Mouse (Mus musculus): ENCODE measurements at regions not wholly inside any gene's neighbourhood (a gene's known extent, or its start where the extent isn't known, plus 50 kb on each side); places are given as distances from the start of the nearest gene placed in this dataset.

DNA sequence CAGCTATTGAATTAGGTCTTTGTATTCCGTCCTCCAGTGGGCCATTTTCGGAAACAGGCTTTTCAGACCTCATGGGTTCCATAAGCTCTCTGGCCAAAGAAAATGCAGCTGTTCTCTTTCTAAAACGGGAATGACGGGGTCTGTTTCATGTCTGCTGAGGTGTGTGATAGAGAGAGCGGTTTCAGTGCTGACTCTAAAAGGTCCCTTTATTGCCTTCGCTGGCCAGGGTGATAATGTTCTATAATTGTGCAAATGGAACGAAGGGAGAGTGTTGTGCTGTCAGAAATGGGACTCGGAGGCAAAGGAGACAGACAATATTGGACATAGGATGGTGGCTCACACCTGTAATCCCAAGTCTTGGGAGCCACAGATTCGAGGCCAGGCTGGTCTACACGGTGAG is 53.5 kb upstream of the Osbpl8 start:
- H3K27ac ChIP-seq (ENCODE audit: insufficient read depth, low read length): no peak overlapping the region
- no peaks in the 10 kb centered on the region for H3K27me3 ChIP-seq (ENCODE audit: control insufficient read depth, insufficient read depth, low read length)
- TF ChIP-seq POLR2A (IDR thresholded peaks at IDR 0.05; ENCODE audit: borderline replicate concordance, insufficient read depth, low read length) (no peak), CTCF (IDR thresholded peaks at IDR 0.05; ENCODE audit: borderline replicate concordance, insufficient read depth, low read depth, low read length) (no peak)
- DNase-seq: no peak
- H3K4me3 ChIP-seq (replicated peaks; ENCODE audit: insufficient read depth, low read depth, low read length): no peak overlapping the region
- WGBS: 81% methylated on average over 10 of the region's 10 CpGs
- H3K4me1 ChIP-seq (ENCODE audit: control insufficient read depth, insufficient read depth, low read length): no peaks in the 10 kb centered on the region

DNA sequence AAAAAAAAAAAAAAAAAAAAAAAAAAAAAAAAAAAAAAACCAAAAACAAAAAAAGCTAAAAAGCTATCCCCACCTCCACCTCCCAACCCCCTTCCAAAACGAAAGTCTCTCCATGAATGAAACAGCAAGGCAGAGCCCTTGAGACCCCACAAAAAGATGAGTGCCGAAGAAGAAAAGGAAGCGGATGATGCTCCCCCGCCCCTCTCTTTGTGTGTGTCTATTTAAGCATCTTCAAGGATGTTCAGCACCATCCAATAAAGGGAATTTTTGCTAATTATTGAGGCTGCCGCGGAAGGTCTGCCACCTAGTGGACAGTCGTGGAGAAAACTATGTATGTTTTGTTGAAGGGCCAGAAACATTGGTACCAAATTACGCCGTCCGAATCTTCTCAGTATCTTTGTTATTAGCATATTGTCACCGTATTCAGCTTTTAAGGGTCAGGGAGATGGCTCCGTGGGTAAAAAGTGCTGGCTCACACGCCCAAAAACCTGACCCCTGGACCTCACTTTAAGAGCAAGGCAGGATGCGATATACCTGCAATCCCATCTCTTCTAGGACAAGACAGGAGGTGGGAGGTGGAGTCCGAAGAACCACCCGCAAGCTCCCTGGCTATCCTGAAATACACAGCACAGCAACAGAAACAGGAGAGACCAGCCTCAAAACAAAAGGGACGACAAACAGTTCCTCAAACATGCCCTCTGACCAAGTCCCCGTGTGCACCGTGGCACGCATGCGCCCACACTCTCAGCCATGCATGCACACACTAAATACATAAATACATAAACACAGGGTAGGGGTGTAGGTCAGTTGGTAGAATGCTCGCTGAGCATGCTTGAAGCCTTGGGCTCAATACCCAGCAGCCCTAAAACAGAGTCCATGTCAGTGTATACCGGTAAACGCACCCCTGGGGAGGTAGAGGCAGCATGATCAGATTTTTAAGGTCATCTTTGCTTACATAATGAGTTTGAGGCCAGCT is 55.6 kb upstream of the Osbpl8 start:
- peak; percentile 58 to 71 for DNase-seq
- TF ChIP-seq POLR2A (IDR thresholded peaks at IDR 0.05; ENCODE audit: borderline replicate concordance, insufficient read depth, low read length): no peak
- TF ChIP-seq CTCF (IDR thresholded peaks at IDR 0.05; ENCODE audit: borderline replicate concordance, insufficient read depth, low read depth, low read length): peak; percentile 68; the same call in 1 of the 2 replicates
- H3K4me1 ChIP-seq (ENCODE audit: control insufficient read depth, insufficient read depth, low read length): no peaks in the 10 kb centered on the region
- no peak overlapping the region for H3K27ac ChIP-seq (ENCODE audit: insufficient read depth, low read length)
- WGBS: 38% methylated on average over 24 of the region's 24 CpGs
- peak overlapping the region; percentile 53 for H3K4me3 ChIP-seq (replicated peaks; ENCODE audit: insufficient read depth, low read depth, low read length)
- H3K27me3 ChIP-seq (ENCODE audit: control insufficient read depth, insufficient read depth, low read length): no peaks in the 10 kb centered on the region

DNA sequence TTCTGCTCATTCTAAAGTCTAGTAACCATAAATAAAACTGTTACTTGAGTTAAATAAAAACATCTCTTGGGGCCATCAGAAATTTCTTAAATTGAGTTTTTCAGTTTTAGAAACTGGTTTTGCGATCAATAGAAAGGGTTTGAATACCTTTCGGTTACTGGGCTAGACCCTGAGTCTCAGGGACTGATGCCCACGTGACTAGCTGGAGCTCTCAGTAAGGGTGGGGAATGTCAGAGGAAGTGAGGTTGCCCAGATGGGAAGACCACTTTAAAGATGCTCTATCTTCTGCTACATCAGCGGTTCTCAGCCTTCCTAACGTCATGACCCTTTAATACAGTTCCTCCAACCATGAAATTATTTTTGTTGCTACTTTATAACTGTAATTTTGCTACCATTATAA is 56.7 kb upstream of the Osbpl8 start:
- no peak for TF ChIP-seq POLR2A (IDR thresholded peaks at IDR 0.05; ENCODE audit: borderline replicate concordance, insufficient read depth, low read length)
- no peak for TF ChIP-seq CTCF (IDR thresholded peaks at IDR 0.05; ENCODE audit: borderline replicate concordance, insufficient read depth, low read depth, low read length)
- H3K27ac ChIP-seq (ENCODE audit: insufficient read depth, low read length): no peak overlapping the region
- H3K27me3 ChIP-seq (ENCODE audit: control insufficient read depth, insufficient read depth, low read length): no peaks in the 10 kb centered on the region
- no peak for DNase-seq
- 87% methylated on average over 5 of the region's 5 CpGs for WGBS
- H3K4me3 ChIP-seq (replicated peaks; ENCODE audit: insufficient read depth, low read depth, low read length): no peak overlapping the region
- no peaks in the 10 kb centered on the region for H3K4me1 ChIP-seq (ENCODE audit: control insufficient read depth, insufficient read depth, low read length)

GRCm38 (mm10) chr10:111107387-111107786 is 57.2 kb upstream of the Osbpl8 start:
- Histone ChIP-seq H3K27me3 (ENCODE audit: control insufficient read depth, insufficient read depth, low read length) (no peaks in the 10 kb centered on the region), H3K4me3 (replicated peaks; ENCODE audit: insufficient read depth, low read depth, low read length) (no peak overlapping the region), H3K27ac (ENCODE audit: insufficient read depth, low read length) (no peak overlapping the region), H3K4me1 (ENCODE audit: control insufficient read depth, insufficient read depth, low read length) (no peaks in the 10 kb centered on the region)
- peak; percentile 31 to 52 for DNase-seq
- TF ChIP-seq POLR2A (IDR thresholded peaks at IDR 0.05; ENCODE audit: borderline replicate concordance, insufficient read depth, low read length) (no peak), CTCF (IDR thresholded peaks at IDR 0.05; ENCODE audit: borderline replicate concordance, insufficient read depth, low read depth, low read length) (peak; percentile 57)
- 68% methylated on average over 7 of the region's 7 CpGs for WGBS

DNA sequence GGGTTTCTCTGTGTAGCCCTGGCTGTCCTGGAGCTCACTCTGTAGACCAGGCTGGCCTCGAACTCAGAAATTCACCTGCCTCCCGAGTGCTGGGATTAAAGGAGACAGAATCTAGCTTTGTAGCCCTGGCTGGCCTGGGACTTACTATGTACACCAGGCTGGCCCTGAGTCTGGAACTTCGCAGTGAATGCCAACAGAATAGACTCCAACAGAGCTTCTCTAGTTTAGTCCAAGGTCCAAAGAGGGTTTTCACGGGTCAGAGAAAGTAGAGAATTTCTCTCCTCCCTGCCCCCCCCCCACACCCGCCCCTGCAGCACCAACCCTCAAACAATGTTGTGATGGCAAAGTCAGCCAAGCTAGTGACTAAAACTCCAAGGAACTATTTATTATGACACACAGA is 58.1 kb upstream of the Osbpl8 start:
- H3K27me3 ChIP-seq (ENCODE audit: control insufficient read depth, insufficient read depth, low read length): no peaks in the 10 kb centered on the region
- 70% methylated on average over 5 of the region's 5 CpGs for WGBS
- no peak overlapping the region for H3K4me3 ChIP-seq (replicated peaks; ENCODE audit: insufficient read depth, low read depth, low read length)
- DNase-seq: no peak
- TF ChIP-seq CTCF (IDR thresholded peaks at IDR 0.05; ENCODE audit: borderline replicate concordance, insufficient read depth, low read depth, low read length) (no peak), POLR2A (IDR thresholded peaks at IDR 0.05; ENCODE audit: borderline replicate concordance, insufficient read depth, low read length) (no peak)
- no peak overlapping the region for H3K27ac ChIP-seq (ENCODE audit: insufficient read depth, low read length)
- H3K4me1 ChIP-seq (ENCODE audit: control insufficient read depth, insufficient read depth, low read length): no peaks in the 10 kb centered on the region

GRCm38 (mm10) chr10:111105662-111106061 is 58.9 kb upstream of the Osbpl8 start:
- DNase-seq: no peak
- WGBS: 93% methylated on average over 5 of the region's 5 CpGs

GRCm38 (mm10) chr10:111103512-111103911 is 61.0 kb upstream of the Osbpl8 start:
- no peak for DNase-seq
- 79% methylated on average over 5 of the region's 5 CpGs for WGBS
- TF ChIP-seq POLR2A (IDR thresholded peaks at IDR 0.05; ENCODE audit: borderline replicate concordance, insufficient read depth, low read length): no peak
- no peak for TF ChIP-seq CTCF (IDR thresholded peaks at IDR 0.05; ENCODE audit: borderline replicate concordance, insufficient read depth, low read depth, low read length)
- Histone ChIP-seq H3K27me3 (ENCODE audit: control insufficient read depth, insufficient read depth, low read length) (no peaks in the 10 kb centered on the region), H3K4me3 (replicated peaks; ENCODE audit: insufficient read depth, low read depth, low read length) (no peak overlapping the region), H3K4me1 (ENCODE audit: control insufficient read depth, insufficient read depth, low read length) (no peaks in the 10 kb centered on the region), H3K27ac (ENCODE audit: insufficient read depth, low read length) (no peak overlapping the region)

More at GRCm38 (mm10) chr10:111105662-111106061, 58.9 kb upstream of the Osbpl8 start:
- Histone ChIP-seq H3K4me1 (ENCODE audit: control insufficient read depth, insufficient read depth, low read length) (no peaks in the 10 kb centered on the region), H3K27me3 (ENCODE audit: control insufficient read depth, insufficient read depth, low read length) (no peaks in the 10 kb centered on the region), H3K27ac (ENCODE audit: insufficient read depth, low read length) (no peak overlapping the region), H3K4me3 (replicated peaks; ENCODE audit: insufficient read depth, low read depth, low read length) (no peak overlapping the region)
- TF ChIP-seq CTCF (IDR thresholded peaks at IDR 0.05; ENCODE audit: borderline replicate concordance, insufficient read depth, low read depth, low read length) (no peak), POLR2A (IDR thresholded peaks at IDR 0.05; ENCODE audit: borderline replicate concordance, insufficient read depth, low read length) (no peak)

- no peaks in the 10 kb centered on the region for H3K27me3 ChIP-seq (ENCODE audit: control insufficient read depth, insufficient read depth, low read length)
- 78% methylated on average over 14 of the region's 14 CpGs for WGBS
- no peak for TF ChIP-seq CTCF (IDR thresholded peaks at IDR 0.05; ENCODE audit: borderline replicate concordance, insufficient read depth, low read depth, low read length)
- no peak for TF ChIP-seq POLR2A (IDR thresholded peaks at IDR 0.05; ENCODE audit: borderline replicate concordance, insufficient read depth, low read length)
- no peak for DNase-seq
- no peaks in the 10 kb centered on the region for H3K4me1 ChIP-seq (ENCODE audit: control insufficient read depth, insufficient read depth, low read length)
- no peak overlapping the region for H3K27ac ChIP-seq (ENCODE audit: insufficient read depth, low read length)
- peak overlapping the region; percentile 21 for H3K4me3 ChIP-seq (replicated peaks; ENCODE audit: insufficient read depth, low read depth, low read length)
Observed at GRCm38 (mm10) chr10:111103086-111103485, 61.5 kb upstream of the Osbpl8 start.

Measured in cerebellum, adult 2 months (tissue).